Mouse (Mus musculus): ENCODE data around the gene Sit1. TPM values are rescaled to one million over a fixed set of nuclear protein-coding genes. Genes with fewer than 3 reads are reported as not detected.

Sit1 gene
- total RNA-seq, 2 experiments from 2014 or later: not detected

GRCm38 (mm10) chr4:43476604-43477003, 6.9 kb downstream of the Sit1 start:
- intact Hi-C loops (cut with DNase I): no loop called here
- no peak for DNase-seq

- no peak for DNase-seq
- intact Hi-C loops (cut with DNase I): no loop called here
Measured at GRCm38 (mm10) chr4:43473636-43474035, 9.9 kb downstream of the Sit1 start.

GRCm38 (mm10) chr4:43470301-43470700, 13.2 kb downstream of the Sit1 start:
- no peak for DNase-seq
- intact Hi-C loops (cut with DNase I): no loop called here

GRCm38 (mm10) chr4:43466872-43467271, 16.7 kb downstream of the Sit1 start:
- intact Hi-C loops (cut with DNase I): no loop called here
- DNase-seq: no peak

- DNase-seq: no peak
- intact Hi-C loops (cut with DNase I): no loop called here
Measured at GRCm38 (mm10) chr4:43465935-43466334, 17.6 kb downstream of the Sit1 start.

- intact Hi-C loops (cut with DNase I): no loop called here
Measured at GRCm38 (mm10) chr4:43463102-43463501, 20.4 kb downstream of the Sit1 start.

GRCm38 (mm10) chr4:43457124-43457523, 26.4 kb downstream of the Sit1 start:
- no peak for DNase-seq
- intact Hi-C loops (cut with DNase I): no loop called here

More at GRCm38 (mm10) chr4:43463102-43463501, 20.4 kb downstream of the Sit1 start:
- no peak for DNase-seq

GRCm38 (mm10) chr4:43456470-43456869, 27.1 kb downstream of the Sit1 start:
- DNase-seq: no peak
- intact Hi-C loops (cut with DNase I): no loop called here

- intact Hi-C loops (cut with DNase I): no loop called here
- DNase-seq: no peak
Measured at GRCm38 (mm10) chr4:43454041-43454836, 29.3 kb downstream of the Sit1 start, which contains the start of gene Cd72. TSS of gene Cd72 (minus strand) at chr4:43454628.

- DNase-seq: no peak
- intact Hi-C loops (cut with DNase I): no loop called here
Measured at GRCm38 (mm10) chr4:43453413-43453812, 30.1 kb downstream of the Sit1 start.

- no peak for DNase-seq
Measured at GRCm38 (mm10) chr4:43452315-43452714, 31.2 kb downstream of the Sit1 start.

GRCm38 (mm10) chr4:43448554-43448953, 35.0 kb downstream of the Sit1 start:
- intact Hi-C loops (cut with DNase I): no loop called here
- DNase-seq: no peak

More at GRCm38 (mm10) chr4:43452315-43452714, 31.2 kb downstream of the Sit1 start:
- intact Hi-C loops (cut with DNase I): no loop called here

GRCm38 (mm10) chr4:43447251-43447650, 36.3 kb downstream of the Sit1 start:
- peak; percentile 63 for DNase-seq
- intact Hi-C loops (cut with DNase I): no loop called here

GRCm38 (mm10) chr4:43443511-43443910, 40.0 kb downstream of the Sit1 start:
- intact Hi-C loops (cut with DNase I): loop anchor here (5.0 kb wide), 1 partner anchor 49 kb away; the partner anchor contains the start of gene Ccdc107
- DNase-seq: peak; percentile 32

GRCm38 (mm10) chr4:43442456-43443361, 40.8 kb downstream of the Sit1 start:
- DNase-seq: peak; percentile 70
- intact Hi-C loops (cut with DNase I): loop anchor here (5.0 kb wide), 1 partner anchor 50 kb away; the partner anchor contains the start of gene Ccdc107

GRCm38 (mm10) chr4:43442044-43442443, 41.5 kb downstream of the Sit1 start:
- peak; percentile 99 for DNase-seq
- intact Hi-C loops (cut with DNase I): loop anchor here (5.0 kb wide), 1 partner anchor 50 kb away; the partner anchor contains the start of gene Ccdc107

- DNase-seq: no peak
- intact Hi-C loops (cut with DNase I): loop anchor here (5.0 kb wide), 1 partner anchor 51 kb away; the partner anchor contains the start of gene Ccdc107
Measured at GRCm38 (mm10) chr4:43441639-43442038, 41.9 kb downstream of the Sit1 start, which contains the start of gene Tesk1. TSS of gene Tesk1 (plus strand) at chr4:43441939.

- DNase-seq: no peak
- intact Hi-C loops (cut with DNase I): no loop called here
Measured at GRCm38 (mm10) chr4:43432832-43433231, 50.7 kb downstream of the Sit1 start.

Measured in left cerebral cortex, postnatal 4 days (tissue).